Mouse (Mus musculus): Measurements from ENCODE around the gene Rps11.
"Not testable (repeated sequence)": the region's sequence is repeated elsewhere in the genome, so short reads cannot be mapped to it uniquely, and the experiment has no call there.

DNA sequence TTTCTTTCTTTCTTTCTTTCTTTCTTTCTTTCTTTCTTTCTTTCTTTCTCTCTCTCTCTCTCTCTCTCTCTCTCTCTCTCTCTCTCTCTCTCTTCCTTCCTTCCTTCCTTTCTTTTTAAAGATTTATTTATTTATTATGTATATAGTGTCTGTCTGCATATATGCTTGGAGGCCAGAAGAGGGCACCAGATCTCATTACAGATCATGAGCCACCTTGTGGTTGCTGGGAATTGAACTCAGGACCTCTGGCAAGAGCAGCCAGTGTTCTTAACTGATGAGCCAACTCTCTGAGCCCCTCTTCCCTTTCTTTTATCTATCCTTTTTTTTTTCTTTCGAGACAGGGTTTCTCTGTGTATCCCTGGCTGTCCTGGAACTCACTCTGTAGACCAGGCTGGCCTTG, 49.5 kb upstream of the Rps11 start:
- TF ChIP-seq CTCF (IDR thresholded peaks at IDR 0.05; ENCODE audit: control insufficient read depth, insufficient read depth, insufficient read length); MYOG (IDR thresholded peaks at IDR 0.05; ENCODE audit: control insufficient read depth, extremely low read depth, insufficient read length); CEBPB (IDR thresholded peaks at IDR 0.05; ENCODE audit: low read depth): not testable (repeated sequence)

Measured in C2C12 (cell line).